Mouse (Mus musculus) NIH3T3 (cell line): ENCODE data around the gene Glcci1.
"Not testable (repeated sequence)": the region's sequence is repeated elsewhere in the genome, so short reads cannot be mapped to it uniquely, and the experiment has no call there.

Experiments
- DNase-seq: peaks from one replicate; pipeline ENCODE4 v3.0.0-alpha.2; 2012; ENCODE audit warnings: low read depth

Glcci1 gene

DNA sequence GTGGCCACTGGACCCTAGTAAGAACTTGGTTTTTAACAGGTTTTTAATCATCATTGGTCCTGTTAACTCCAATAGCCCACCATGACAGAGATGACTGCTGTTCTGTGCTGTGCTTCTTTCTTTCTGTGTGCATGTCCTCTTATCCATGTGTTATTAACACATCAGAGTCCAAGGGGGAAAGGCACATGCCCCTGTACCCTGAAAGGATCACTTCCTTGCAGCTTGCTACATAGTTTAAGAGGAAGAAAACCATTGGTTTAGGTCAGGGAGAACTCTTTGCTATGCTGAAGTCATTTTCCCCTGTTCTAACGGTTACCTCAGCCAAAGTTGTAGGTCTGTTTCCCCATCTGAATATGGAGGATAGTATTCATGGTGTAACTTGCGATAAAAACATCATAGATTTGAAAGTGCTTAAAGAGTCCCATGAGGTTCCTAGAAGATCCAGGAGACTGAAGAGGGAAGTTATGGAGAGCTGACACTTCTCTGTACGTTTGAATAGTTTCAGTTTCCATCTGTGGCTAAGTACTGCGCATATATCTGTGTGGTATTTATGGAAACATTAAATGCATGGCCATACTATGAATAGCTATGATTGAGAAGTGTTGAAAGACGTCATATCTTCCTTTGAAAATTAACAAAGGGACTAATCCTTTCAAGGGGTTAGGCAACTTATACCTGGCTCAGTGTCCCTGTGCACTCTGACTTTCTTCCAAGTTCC, 14.1 kb upstream of the Glcci1 start:
- DNase-seq = no peak

DNA sequence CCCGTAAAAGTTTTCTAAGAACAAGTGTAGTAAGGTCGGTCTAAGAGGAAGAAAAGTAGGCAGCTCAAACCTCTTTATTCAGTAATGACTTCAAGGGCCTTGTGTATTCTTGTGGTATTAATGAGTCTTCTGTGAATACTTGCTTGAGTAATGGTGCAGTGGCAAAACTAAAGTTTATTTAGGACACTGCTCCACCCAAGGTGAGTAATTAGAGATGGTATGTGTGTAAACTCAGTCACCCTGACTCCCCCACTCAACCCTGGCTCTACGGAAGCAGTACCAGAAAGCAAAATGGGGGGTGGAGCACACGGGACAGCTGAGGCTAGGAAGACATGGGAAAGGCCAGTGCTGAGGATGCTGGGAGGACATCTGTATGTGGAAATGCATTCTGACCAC, 13.6 kb upstream of the Glcci1 start:
- no peak for DNase-seq

DNA sequence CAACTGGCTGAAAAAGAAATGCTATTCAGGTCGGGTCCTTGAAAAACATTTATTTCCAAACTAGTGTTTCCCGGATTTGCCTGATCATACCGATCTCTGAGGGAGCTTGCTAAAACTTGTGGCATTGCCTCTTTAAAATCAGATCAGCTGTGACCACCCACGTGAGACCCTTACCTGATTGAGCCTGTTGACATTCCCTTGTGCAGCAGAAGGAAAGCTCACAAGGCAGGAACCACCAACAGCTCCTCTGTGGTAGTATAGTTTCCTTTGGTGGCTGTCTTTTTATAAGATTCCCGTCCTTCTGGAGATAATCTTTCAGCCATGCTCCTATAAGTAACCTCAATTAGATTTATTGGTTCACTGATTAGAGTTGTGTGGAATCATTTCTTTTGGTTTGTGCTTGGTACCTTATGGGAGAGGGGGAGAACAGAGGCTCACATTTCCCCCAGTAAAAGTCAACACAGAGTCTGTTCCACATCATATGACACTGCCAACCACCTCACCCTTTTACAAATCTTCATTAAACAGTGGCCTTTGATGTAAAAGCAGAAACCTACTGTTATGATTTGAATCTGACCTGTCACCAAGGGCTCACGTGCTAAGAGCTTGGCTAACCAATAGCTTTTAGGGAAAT, 12.0 kb upstream of the Glcci1 start:
- DNase-seq = no peak

DNA sequence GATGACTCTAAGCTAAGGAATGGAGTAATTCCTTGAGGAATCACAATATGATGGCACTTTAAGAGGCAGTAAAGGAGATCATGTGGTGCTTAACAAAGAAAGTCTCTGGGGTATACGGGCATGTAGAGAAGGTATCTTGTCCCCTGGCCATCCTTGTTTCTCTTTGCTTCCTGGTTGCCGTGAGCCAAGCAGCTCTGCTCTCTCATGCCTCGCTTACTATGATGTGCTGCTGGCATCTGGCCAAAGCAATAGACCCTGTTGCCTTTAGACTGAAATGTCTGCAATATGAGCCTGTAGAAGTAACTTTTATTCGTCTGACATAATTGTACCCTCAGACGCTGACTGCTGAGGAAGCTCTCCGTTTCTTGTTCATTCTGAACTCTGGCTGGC, 11.5 kb upstream of the Glcci1 start:
- DNase-seq = no peak

DNA sequence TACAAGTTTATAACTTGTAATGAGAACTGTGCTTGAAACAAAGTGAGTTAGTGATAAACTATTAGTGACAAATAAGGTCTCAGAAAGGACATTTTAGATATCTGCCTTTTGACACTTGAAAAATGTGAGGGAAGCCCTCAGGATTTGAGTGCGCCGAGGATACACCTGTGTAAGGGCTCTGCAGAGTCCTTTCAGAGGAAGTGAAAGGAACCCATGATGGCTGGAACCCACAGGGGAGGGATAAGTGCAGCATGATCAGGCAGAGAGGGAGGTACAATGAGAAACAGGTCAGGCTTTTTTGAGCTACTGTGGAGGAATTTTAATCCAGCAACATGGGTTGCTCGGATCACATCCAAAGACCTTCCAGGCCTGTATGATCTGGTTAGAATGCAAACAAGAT, 10.4 kb upstream of the Glcci1 start:
- DNase-seq = no peak

DNA sequence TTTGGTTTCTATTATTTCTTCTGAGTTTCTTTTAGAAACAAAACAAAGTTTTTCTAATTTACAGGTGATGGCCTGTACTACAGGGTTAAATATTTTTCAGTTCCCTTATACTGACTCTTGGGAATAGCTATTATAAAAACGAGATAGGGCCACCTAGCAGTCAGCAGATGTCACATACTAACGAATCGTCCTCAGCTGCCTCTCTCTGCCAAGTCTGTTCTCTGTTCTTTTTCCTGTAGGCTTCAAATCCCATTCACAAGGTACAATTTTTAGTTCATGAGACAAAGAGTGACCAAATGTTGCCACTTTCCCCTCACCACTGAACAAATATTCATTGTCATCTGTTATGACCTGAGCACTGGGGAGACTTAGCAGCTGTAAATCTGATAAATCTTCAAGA, 5.4 kb upstream of the Glcci1 start:
- DNase-seq = no peak

DNA sequence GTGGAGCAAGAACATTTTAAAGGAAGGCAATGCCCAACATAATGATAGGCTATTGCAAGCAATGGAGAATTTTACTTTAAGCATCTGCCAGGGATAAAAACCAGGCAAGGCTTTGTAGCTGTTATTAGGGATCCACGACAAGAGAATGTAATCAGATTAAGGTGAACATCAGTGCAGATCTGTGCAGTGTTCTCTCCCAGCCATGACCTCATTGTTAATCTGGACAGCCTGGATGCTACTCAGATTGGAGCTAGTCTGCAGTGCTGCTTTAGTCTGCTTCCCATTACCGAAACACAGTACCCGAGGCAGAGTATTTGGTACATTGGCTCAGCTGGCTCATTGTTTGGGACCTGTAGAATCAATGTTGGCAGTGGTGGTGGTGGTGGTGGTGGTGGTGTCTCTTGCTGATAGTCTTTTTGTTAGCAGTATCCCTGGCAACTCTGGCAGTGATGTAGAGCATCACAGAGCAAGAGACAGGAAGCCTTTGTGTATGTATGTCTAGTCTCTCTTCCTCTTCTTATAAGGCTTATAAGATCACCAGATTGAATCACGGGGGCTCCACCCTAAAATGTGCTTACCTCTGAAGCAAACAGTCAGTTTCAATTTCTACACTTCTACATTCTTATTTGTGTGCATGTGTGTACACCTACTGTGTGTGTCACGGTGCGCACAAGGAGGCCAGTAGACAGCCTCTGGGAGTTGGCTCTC, 4.7 kb upstream of the Glcci1 start:
- DNase-seq = no peak

DNA sequence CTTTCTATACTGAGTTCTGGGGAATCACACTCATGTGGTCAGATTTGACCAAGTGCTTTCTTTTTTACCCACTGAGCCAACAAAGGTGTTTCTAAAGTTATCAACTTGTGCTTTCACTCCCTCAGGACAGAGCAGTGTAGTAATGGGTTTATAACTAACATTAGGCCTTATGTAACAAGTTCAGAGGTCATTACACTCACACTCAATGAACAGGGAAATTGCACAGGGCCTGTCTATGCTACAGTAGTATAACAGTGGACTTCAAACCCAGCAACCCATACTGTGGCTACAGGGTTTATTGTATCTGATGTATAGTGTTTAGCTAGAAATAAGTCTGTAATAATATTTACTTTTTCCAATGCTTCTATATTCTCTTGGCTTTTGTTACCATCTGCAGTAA, 2.8 kb upstream of the Glcci1 start:
- DNase-seq = no peak

DNA sequence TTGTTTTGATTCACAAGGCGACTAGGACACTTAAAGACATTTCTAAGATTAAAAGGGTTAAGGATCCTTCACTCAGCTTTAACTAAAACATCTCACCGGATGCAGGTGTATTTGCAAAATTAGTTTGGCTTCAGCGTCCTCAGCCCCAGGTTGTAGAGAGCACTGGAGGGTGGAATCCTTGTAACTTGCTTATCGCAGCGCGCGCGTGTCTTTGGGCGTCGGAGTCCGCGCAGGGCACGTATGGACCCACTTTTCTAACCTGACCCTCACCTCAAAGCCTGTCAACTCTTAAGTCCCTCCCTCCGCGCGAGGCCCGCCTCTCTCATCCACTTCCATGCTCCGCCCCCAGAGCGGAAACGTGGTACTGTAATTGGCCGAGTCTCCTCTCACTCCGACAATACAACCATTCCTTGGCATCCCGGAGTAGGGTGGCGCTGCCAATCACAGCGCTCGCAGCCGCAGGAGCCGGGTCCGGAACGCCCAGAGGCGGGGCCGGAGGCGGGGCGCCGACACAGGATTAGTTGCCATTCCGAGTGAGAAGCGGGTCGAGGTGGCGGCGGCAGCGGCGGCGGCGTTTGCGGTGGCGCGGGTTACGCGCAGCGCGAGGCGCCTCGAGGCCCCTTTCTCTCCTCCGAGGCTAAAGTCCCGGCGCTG, 390 bp upstream of the Glcci1 start:
- peak; percentile 99 for DNase-seq

DNA sequence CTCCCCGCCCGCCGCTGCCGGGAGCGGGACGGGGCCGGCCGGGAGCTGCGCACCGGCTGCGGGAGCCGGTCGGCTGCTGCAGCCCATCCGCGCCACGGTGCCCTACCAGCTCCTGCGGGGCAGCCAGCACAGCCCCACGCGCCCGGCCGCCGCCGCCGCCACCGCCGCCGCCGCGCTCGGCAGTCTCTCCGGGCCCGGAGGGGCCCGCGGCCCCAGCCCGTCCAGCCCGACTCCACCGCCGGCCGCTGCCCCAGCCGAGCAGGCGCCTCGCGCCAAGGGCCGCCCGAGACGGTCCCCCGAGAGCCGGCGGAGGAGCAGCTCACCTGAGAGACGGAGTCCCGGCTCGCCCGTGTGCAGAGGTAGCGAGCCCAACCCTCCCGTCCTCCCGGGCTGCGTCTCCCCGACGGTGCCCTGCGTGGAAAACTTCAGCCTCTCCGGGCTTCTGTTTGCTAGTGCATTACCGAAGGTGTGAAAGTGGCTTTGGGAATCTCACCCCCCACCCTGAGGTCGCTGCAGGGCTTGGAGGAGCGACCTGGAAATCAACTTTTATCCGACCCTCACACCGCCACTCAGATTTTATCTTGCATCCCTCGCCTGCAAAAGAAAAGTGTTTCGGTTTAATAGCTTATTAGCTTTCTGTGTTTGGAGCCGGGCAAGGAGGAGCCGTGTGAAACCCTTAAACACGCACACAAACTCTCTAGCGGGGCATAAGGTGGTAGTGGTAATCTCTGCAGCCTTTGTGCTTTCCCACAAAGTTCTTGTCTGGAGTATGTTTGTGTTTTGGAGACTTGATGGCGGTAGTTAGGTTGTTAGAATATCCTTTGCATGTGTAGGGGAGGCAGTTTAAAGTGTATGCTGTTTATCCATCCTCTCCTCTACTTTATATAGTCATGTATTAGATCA, 812 bp downstream of the Glcci1 start:
- peak; percentile 35 for DNase-seq

DNA sequence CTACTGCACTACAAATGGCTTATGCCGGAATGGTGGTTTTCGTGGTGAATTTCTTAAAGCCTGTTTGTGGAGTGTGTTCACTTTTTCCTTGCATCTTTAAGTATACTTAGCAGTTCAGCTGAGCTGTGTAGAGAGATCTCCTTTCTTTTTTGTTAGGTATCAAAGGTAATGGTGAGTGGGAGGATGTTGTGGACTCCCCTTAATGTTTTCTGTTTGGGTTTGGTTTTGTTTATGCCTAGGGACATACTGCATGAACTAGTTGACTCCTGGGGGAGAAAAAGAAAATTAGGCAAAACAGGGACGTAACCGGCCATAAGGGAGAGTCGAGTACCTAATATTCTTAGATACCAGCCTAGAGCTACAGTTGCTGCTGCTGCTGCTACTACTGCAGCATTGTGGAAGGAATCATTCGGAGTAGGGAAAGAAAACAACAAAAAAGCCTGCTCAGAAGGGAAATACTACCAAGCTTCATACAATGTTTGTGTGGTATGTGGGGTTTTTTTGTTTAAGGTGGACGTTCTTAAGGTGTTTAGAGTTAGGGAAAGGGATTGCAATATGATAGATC, 1.5 kb downstream of the Glcci1 start:
- peak; percentile 33 for DNase-seq

DNA sequence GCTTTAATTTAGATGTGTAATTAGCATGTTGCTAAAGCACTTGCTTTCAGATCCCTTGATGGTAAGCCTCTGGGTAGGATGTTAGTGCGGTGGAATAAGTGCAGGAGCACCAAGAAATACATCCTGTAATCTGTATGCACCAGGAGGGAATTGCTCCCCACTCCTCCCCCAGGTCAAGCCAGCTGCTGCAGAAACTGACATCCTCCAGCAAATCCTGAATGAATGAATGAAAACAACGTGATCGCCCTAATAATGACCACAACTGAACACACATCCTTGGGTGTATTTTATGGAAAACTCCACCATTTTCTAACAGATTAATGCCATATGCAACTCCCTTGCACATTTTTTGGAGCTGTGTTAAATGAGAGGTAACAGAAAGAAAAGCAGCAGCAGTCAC, 2.0 kb downstream of the Glcci1 start:
- no peak for DNase-seq

DNA sequence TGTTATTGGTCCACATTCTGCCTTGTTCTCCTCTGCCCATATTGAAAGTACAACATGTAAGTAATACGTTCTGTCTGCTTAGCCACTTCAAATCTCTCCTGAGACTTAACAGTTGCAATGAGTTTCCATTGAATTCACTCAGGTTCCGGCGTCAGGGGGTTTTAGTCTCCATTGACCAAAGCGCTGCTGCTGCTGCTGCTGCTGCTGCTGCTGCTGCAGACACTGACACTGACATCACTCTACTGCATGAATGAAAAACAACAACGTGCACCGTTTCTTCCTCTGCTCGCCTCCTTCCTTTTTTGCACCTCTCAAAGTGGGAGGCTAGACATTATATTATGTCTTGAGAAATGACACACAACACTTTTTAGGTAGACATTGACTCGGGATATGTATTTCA, 3.0 kb downstream of the Glcci1 start:
- DNase-seq = no peak

DNA sequence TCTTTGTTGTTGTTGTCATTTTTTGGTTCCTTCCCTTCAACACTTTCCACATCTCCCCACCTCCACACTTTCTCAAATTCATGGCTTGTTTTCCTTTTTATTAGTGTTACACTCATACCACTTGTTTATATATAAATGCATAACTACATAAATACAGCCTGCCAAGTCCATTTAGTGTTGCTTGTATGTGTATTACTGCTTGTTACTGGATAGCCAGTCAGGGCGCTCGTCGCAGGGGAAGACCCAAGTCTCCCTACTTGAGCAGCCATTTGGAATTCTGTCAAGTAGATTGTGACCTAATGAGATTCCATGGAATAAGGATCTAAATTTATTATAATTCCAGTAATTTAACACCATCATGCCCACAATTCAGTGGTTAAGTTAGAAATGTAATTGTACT, 10.3 kb downstream of the Glcci1 start:
- no peak for DNase-seq

DNA sequence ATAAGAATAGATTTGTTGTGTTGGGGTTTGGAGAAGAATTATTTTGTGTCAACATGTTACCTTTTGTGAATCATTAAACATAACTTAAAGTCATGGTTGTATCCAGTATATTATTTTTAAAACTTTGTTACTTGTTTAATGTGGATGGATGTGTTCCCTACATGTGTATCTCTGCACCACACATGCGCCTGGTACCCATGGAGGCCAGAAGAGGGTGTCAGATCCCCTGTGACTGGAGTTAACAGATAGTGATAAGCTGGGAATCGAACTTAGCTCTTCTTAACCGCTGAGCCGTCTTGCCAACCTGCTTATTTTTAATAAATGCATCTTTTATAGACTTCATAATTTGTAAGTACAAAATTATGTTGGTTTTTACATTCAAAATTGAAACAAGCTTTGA, 11.8 kb downstream of the Glcci1 start:
- no peak for DNase-seq

DNA sequence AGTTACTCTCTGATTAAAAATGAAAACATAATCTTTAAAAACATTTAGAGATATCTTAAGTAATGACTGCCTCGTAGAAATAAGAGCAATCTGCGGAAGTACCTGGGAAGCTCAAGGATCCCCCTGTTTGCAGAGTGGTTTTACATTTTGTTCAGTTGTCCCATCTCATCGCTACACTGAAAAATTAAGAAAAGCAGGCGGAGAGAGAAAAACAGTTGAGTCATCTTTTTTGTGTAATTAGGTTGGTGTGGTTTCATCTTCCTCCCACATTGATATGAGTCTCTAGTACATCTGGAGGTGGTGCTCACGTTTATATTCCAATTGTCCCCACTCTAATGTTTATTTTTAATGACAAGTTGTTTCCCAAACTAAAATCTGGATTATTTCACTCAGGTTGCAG, 15.3 kb downstream of the Glcci1 start:
- no peak for DNase-seq

DNA sequence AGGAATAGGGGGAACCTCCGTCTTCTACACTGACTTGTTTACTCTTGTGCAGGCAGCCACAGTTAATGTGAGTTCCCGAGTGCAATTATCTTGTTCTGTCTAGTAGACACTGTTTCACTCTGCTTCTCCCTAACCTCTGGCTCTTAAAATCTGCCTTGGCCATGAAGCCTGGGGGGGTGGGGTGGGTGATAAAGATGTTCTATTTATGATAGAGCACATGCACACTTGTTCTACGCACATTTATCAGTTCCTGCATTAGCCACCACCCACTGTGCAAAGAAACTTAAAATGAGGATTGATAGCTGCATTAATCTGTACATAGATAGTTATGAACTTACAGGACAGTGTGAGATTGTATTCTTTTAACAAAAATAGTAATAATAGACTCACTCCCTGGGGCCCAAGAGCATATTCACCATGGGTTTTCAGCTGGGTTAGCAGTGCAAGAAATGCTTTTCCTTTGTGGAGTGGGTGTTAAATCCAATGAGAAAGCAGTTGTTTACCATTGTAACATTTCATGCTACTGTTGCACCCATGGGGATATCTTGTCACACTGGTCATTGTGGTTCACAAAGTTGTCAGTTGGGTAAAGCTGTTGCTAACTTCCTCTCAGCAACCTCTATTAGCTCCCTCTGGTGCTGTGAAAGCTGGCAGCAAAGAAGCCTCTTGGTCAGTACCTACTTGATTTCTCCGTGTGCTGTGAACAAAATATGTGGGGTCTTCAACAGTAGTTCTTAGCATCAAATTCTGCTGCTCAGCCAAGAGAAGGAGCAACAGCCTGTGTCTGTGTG, 21.9 kb downstream of the Glcci1 start:
- DNase-seq = no peak

DNA sequence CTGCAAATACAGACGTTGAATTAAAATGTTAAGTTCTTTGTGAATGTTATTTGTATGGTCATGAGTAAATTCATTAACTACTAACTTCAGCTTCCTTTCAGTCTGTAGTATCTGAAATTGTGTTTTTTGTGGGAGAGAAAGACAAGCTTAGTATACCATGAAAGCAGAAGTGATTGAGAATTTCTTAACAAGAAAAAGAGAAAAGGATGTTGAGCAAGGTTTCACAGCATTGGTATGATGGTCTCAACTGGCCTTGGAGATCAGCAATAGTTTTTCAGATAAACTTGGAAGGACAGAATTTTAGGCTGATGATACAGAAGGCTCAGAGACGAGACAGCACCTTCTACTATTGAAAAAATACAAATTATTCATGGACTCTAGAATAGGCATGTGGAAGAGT, 27.5 kb downstream of the Glcci1 start:
- no peak for DNase-seq

DNA sequence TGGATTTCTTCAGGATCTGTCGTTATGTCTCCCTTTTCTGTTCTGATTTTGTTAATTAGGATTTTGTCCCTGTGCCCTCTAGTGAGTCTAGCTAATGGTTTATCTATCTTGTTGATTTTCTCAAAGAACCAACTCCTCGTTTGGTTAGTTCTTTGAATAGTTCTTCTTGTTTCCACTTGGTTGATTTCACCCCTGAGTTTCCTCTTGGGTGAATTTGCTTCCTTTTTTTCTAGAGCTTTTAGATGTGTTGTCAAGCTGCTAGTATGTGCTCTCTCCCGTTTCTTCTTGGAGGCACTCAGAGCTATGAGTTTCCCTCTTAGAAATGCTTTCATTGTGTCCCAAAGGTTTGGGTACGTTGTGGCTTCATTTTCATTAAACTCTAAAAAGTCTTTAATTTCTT, 32.1 kb downstream of the Glcci1 start:
- DNase-seq = not testable (repeated sequence)

DNA sequence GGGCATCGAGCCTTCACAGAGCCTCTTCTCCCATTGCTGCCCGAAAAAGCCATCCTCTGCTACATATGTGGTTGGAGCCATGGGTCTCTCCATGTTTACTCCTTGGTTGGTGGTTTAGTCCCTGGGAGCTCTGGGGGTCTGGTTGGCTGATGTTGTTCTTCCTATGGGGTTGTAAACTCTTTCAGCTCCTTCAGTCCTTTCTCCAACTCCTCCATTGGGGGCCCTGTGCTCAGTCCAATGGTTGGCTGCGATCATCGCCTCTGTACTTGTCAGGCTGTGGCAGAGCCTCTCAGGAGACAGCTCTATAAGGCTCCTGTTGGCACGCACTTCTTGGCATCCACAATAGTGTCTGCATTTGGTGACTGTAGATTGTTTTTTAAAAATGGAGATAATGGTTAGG, 35.4 kb downstream of the Glcci1 start:
- DNase-seq = no peak

DNA sequence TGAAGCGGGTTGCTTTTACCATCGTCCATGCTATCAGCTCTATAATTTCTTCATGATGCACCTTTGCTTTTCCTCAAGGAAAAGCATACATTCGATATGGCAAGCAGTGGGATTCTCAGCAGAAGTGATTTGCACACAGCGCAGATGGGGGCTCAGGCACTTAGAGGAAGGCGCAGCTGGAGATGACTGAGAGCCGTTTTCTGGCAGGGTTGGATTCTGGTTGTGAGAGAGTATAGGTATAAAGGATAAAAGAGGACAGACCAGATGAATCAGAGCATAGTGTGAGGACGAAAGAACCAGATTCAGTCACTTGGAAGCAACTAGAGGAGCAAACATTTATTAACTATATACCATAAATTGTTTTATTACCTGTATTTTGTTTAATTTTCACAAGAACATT, 36.4 kb downstream of the Glcci1 start:
- no peak for DNase-seq
